Mouse (Mus musculus) mouse embryonic stem cell (cell line): ENCODE measurements at regions not wholly inside any gene's neighbourhood (a gene's known extent, or its start where the extent isn't known, plus 50 kb on each side); places are given as distances from the start of the nearest gene placed in this dataset.

Source experiments
- in situ Hi-C, 2 experiments: fragments of 300-500 bp; cut with MboI; formaldehyde crosslinking; loops; 1 replicate in 1 of 2; 3 replicates in 1 of 2; pipeline ENCODE4 v1.14.3; 2019 to 2020; ENCODE audit warnings: low sequenced_read_pairs in 2 of 2, low pct_unique_long_range_greater_than_20kb in 1 of 2, mixed read lengths in 1 of 2; ENCODE audit not compliant: unreplicated experiment in 1 of 2

DNA sequence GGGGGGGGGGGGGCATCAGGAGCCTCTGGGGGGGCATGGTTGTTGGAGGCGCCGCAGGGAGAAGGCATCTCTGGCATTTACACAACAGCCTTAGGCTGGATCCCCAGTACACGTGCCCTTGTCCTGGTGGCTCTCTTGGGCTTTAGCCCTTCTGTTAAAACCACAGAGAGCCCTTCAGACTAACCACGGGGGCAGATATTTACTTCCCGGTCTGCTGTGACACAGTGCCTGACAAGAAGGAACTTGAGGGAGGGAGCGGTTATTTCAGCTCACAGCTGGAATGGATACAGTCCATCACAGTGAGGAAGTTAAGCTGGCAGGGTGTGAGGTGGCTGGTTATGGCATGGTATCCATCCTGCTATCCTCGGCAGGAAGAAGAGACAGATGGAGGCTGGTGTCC, 71.0 kb upstream of the Gm11733 start:
- in situ Hi-C loops = no loop called here

DNA sequence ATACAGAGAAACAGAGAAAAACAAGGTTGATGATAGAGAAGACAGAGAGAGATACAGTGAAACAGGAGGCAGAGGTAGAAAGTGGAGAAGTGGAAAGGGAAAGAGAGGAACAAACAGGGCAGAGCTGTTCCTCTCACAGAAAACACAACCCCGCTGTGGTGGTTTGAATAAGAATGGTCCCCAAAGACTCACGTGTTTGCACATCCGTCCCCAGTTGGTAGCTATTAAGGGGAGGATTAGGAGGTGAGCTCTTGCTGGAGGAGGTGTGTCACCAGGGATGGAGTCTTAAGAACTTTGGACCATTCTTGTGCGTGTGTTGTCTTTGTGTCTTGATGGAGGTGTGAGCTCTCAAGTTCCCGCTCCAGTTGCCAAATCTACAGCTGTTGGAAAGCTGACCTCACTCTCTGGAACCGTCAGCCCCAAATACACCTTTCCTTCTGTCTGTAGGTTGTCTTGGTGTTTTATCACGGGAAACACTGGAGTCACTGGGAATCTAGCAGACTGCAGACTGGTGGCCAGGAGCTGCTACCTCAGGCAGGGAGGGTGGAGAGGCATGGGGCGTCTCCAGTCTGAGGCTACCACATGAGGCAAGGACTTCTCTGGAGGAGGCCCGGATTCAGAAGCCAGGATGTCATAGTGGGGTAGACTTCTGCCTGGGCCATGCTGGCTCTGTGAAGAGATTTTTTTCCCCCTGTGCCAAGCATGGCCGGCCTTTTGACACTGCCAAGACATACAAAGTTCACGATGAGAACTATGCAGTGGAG, 70.0 kb upstream of the Gm11733 start:
- in situ Hi-C loops = no loop called here

DNA sequence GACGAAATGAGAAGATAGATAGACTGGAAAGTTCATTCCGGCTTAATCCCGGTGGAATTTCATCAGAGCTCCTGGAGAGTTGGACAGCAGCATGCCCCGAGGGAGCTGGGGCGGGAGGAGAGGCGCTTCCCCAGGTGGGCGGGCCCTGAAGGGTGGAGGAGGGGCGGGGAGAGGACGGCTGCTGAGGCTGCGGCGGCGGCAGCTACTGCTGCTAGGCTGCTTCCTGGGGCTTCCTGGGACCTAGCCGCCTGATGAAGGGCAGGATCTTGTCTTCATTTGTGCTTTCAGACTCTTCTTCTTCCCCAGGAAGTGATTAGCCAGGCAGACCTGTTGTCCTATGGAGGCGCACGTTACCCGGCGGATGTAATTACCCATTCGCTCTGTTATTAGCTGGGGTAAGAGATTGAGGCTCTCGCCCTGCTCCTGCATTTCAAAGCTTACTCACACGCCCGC, 69.3 kb upstream of the Gm11733 start:
- in situ Hi-C loops = no loop called here

GRCm38 (mm10) chr11:117415466-117415865, 68.7 kb upstream of the Gm11733 start:
- in situ Hi-C loops = no loop called here

- in situ Hi-C loops = no loop called here
These were observed 68.2 kb upstream of the Gm11733 start for GRCm38 (mm10) chr11:117415955-117416354.

DNA sequence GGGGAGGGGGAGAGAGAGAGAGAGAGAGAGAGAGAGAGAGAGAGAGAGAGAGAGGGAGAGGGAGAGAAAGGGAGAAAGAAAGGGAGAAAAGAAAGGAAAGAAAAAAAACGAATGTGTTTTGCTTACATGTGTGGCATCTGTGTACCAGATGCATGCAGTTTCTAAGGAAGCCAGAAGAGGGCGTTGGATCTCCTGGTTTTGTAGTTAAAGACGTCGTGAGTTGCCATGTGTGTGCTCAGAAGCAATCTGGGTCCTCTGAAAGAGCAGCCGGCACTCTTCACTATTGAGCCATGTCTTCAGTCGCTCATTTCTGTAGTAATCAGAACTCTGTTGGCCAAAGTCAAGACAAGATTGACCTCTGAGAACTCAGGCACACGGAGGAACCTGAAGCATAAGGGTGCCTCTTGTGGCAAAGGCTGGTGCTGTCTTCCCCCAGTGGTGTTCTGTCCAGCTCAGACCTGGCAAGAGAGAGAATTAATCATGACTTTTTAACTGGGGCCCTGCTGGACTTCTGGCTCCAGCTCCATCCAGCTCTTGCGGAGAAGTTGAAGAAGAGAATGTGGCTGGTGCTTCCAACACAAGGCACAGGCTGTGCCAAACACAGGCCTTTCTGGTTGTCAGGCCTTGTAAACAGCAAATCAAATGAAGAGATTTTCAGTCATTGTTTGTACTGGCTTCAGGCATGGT, 67.0 kb upstream of the Gm11733 start:
- in situ Hi-C loops = no loop called here

GRCm38 (mm10) chr11:117417959-117418574, 66.1 kb upstream of the Gm11733 start:
- in situ Hi-C loops = no loop called here

DNA sequence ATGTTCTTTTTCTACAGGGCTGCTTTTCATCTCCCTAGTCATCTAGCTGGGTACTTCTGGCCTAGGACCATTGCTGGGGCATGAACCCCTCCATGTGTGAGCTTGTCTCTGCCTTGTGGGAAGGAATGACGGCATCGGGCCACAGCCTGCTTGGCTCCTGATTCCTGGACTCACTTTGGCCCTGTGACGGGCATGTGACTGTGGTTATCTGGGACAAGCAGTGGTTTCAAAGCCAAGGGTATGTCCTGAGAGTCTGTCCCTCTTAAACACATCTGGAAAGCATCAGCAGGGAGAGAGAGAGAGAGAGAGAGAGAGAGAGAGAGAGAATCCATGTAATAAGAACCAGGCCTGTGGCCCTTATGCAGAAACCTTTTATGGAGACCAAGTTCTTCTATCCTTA, 65.2 kb upstream of the Gm11733 start:
- in situ Hi-C loops = no loop called here

DNA sequence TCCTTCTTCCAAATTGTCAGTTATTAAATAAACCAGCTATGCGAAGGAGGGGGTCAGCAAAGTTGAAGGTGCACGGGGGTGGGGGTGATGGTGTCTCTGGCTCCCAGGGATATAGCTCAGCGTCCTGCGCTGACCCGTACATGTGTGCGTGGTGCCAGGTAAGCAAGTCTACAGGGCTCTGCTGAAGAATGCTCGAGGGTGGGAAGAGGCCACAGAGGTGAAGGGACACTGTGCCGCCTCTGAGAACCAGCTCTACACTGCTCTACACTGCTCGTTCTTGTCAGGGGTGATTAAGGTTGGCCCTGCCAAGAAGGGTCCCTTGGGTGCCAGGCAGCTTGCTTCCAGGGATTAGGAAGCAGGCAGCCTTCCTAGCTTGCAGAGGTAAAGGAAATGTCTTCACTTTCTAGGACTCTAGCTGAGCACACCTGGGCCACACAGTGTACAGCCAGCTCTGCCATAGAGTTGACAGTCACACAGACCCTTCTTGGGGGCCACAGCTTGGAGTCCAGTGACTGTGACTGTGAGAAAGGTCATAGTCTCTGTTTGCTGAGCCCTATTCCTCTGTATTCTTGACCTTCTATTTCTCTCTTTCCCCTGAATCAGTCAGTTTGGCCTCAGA, 64.7 kb upstream of the Gm11733 start:
- in situ Hi-C loops = no loop called here

DNA sequence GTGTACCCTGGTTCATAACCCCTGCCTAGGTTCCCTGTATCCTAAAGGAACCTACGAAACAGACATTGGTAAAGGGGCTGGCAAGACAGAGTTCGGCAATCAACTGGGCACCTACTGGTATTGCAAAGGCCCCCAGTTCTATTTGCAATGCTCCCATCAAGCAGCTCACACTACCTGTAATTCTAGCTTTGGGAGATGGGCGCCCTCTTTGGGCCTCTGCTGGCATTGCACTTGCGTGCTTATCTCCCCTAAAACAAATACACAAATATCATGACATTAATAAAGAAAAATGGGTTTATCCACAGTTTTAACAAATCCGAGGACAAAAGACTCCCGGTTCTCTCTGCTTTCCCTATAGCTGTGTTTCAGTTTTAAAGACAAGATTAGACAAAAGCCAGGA, 61.5 kb upstream of the Gm11733 start:
- in situ Hi-C loops = no loop called here

- in situ Hi-C loops = no loop called here
These were observed 60.7 kb upstream of the Gm11733 start for GRCm38 (mm10) chr11:117423422-117423821.

DNA sequence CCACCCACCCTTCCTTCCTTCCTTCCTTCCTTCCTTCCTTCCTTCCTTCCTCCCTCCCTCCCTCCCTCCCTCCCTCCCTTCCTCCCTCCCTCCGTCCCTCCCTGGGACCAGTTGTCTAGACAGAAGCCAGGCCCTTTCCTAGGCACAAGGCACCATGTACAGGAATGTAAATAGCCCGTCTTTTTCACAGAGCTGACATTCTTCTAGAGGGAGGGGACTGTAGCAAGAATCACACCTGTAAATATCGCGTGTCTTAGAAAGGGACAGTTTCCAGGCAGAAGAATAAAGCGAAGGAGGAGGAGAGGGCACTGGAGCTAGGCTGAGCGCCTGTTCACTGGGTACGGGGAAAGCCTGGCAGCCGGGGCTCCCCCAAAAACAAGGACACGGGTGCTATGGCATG, 58.7 kb upstream of the Gm11733 start:
- in situ Hi-C loops = loop anchor here in 1 of 2 experiments (5.0 kb wide), 1 partner anchor 42 kb away; no protein-coding TSS in a partner anchor

DNA sequence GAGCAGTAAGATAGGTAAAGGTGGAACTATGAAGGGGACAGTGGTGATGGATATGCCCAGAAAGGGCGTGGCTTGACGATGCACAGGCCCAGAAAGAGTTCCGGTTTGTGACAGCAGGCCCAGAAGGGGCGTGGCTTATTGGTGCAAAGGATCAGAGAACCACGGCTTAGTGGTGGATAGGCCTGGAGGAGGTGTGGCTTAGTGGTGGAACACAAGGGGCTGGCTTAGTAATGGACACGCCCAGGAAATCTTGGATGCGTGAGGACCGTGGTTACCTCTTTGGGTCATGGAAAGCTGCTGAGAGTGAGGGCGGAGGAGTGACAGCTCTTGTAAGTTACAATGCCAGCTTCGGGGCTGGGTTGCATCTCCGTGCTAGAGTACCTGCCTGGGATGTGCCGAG, 58.2 kb upstream of the Gm11733 start:
- in situ Hi-C loops = loop anchor here in 1 of 2 experiments (5.0 kb wide), 1 partner anchor 41 kb away; no protein-coding TSS in a partner anchor

- in situ Hi-C loops = loop anchor here in 1 of 2 experiments (5.0 kb wide), 1 partner anchor 41 kb away; no protein-coding TSS in a partner anchor
These were observed 57.5 kb upstream of the Gm11733 start for GRCm38 (mm10) chr11:117426651-117427050.

DNA sequence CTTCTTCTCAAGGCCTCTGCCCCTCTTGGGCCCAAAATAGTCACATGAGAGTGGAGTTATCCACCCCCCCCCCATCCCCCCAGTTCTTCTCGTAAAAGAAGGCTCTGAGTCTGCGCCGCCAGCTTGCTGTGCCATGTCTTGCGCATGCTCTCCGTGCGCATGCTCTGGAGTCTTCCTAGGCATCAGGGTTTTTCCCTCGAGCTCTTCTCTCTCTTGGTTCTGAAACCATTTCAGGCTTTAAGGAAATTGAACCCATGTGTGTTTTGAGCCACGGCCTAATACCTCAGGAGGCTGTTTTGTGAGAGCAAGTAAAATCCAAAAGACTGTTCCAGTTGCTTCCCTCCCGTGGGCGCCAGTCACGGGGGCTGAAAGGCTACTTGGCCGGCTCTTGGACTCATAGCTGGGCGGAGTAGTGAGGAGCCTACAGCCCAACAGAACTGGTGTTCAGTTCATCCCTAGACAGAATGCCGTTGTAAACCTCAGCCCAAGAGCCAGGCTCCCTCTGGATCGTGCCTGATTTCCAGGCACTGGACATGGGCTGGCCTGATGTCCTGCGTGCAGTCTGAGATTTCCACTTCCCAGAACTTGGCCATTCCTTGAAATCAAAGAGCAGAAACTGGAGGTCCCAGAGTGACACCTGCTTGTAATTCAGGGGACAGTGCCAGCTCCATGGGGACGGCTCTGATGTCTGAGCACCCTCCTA, 56.2 kb upstream of the Gm11733 start:
- in situ Hi-C loops = loop anchor here in 1 of 2 experiments (5.0 kb wide), 1 partner anchor 39 kb away; no protein-coding TSS in a partner anchor

DNA sequence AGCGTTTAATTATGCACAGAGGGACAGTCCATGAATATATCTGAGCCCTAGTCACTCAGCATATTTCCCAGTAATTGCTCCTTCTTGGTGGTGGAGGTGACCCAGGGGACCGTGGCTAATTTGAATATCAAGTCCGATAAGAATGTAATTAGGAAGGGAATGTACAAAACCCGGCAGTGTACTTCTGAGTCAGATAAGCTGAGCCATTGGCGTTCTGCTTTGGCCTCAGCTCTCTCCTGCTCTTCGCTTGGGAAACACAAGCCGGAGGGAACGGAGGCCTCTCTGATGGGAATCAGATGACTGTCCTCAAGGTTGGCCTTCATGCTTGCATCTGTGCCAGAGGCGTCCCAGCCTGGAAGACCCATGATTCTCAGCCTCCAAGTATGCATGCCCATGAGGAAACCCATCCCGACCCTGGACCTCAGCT, 54.8 kb upstream of the Gm11733 start:
- in situ Hi-C loops = loop anchor here in 1 of 2 experiments (5.0 kb wide), 1 partner anchor 38 kb away; no protein-coding TSS in a partner anchor

DNA sequence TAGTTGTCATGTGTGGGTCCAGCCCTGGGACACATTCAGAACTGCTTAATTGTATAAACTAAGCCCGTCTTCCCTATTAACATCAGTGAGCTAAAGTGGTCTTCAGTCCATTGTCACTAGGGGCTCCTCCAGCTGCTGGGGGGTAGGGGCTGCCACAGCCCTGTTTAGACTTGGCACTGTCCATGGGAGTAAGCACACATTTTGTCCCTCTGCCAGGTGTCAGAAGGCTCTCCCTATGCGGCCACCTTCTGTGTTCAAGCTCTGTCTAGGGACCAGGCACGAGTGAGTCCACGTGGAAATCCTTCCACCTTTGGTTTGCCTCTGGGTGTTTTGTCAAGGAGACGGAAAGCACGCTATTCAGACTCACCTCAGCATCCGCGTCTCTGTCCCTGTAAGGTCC, 54.3 kb upstream of the Gm11733 start:
- in situ Hi-C loops = loop anchor here in 1 of 2 experiments (5.0 kb wide), 1 partner anchor 37 kb away; no protein-coding TSS in a partner anchor

- in situ Hi-C loops = no loop called here
These were observed 50.1 kb upstream of the Gm11733 start for GRCm38 (mm10) chr11:117434056-117434455.
